Mouse (Mus musculus): ENCODE measurements around the gene Slc6a14. TPM values are rescaled to one million over a fixed set of nuclear protein-coding genes. Genes with fewer than 3 reads are reported as not detected.

The Slc6a14 gene
- 0.44 TPM in 1 of 2 replicates, not detected in the other for polyA plus RNA-seq (2015; fragmentation: Nextera tagmentation; extraction: Ambion mirVana)

GRCm38 (mm10) chrX:21714829-21715228 lies at the start of gene Slc6a14:
Gene Slc6a14 (plus strand): TSS chrX:21714896.

DNA sequence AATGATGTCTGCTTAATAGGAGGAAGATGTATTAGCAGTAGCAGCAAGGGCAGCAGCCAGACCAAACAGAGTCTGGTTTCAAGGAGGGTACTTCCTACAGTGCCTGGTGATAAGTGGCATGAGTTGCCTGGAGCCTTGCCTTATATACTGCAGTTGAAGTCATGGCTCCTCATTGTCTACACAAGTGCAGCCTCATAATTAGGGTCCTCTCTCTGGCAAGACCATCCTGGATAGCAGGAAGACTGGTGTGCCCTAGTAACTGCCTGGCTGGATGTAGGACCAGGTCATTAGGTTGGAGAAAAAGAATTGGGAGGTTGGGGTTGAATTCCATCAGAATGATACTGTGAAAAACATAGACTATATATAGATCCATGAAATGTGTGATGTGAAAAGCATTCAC lies 30.3 kb downstream of the Slc6a14 start, which contains the start of gene Gm28269:
Gm28269 (minus strand) TSS at position 101 of the 400 bp plus-strand sequence.

Other genes starting within 250 kb of the Slc6a14 start
- 157 and 245 TPM in 2 replicates for gene Agtr2, start 230.4 kb upstream of the Slc6a14 start, polyA plus RNA-seq (2015; fragmentation: Nextera tagmentation; extraction: Ambion mirVana)
- gene Gm28269, start 30.2 kb downstream of the Slc6a14 start, polyA plus RNA-seq (2015; fragmentation: Nextera tagmentation; extraction: Ambion mirVana): not detected in 2 replicates

All from adrenal gland, postnatal 0 days (tissue).